Mouse (Mus musculus) ovary, adult 18-20 months (tissue): ENCODE data around the gene Smim6.

Source experiments
- DNase-seq: peaks from one replicate; pipeline ENCODE4 v3.0.0; 2022; ENCODE audit warnings: low spot score, mixed read lengths

The Smim6 gene

GRCm38 (mm10) chr11:115911632-115912376, at the start of gene Smim6:
Gene Smim6 (plus strand): TSS chr11:115912017.
- no peak for DNase-seq

DNA sequence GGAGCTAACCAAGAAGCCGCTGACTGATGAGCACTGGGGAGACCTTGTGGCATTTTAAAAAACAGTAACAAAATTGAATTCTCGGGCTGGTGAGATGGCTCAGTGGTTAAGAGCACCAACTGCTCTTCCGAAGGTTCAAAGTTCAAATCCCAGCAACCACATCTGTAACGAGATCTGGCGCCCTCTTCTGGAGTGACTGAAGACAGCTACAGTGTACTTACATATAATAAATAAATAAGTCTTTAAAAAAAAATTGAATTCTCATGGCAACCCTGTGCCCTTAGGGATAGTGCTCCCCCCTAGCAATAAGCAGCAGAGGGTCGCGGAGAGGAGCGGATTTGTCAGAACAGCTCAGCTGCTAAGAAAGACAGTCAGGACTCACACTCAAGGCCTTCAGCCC, 47.9 kb upstream of the Smim6 start:
- DNase-seq, result no peak

- DNase-seq, result no peak
Observed at GRCm38 (mm10) chr11:115869393-115869792, 42.4 kb upstream of the Smim6 start.

GRCm38 (mm10) chr11:115872437-115872836, 39.4 kb upstream of the Smim6 start:
- no peak for DNase-seq

DNA sequence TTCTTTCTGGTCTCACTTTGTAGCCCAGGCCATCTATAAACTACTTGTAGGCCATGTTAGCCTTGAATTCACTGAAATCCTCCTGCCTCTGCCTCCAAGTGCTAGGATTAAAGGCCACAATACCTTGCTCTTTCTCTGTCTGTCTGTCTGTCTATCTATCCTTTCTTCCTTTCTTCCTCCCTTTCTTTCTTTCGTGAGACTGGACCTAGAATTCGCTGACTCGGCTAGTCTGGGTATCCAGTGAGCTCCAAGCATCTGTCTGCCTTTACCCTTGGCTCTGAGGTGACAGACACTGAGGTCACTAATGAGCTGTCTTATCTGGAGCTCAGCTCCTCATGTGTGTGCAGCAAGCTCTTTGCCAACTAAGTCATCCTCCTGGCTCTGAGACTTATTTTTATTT, 35.9 kb upstream of the Smim6 start:
- DNase-seq, result no peak

GRCm38 (mm10) chr11:115876438-115876837, 35.4 kb upstream of the Smim6 start:
- DNase-seq, result no peak

- DNase-seq, result no peak
Observed at GRCm38 (mm10) chr11:115877174-115877755, 34.6 kb upstream of the Smim6 start.

DNA sequence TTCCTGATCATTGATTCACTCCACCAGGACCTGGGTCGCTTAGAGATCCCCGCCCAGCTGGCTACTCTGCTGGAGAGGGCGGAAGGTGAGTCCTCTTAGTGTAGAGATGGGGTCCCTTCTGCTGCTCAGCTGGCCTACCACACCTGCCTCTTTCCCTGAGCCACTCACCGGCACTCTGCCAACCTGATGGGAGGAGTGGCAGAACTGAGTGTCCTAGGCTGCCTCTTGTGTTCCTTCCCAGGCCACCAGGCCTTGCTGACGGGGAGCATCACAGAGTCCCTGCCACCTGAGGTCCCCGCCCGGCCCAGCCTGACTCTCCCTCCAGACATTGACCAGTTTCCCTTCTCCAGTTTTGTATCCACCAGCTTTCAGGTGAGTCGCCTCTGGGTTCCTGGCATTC, 33.7 kb upstream of the Smim6 start:
- no peak for DNase-seq

GRCm38 (mm10) chr11:115881002-115881401, 30.8 kb upstream of the Smim6 start:
- DNase-seq, result no peak

DNA sequence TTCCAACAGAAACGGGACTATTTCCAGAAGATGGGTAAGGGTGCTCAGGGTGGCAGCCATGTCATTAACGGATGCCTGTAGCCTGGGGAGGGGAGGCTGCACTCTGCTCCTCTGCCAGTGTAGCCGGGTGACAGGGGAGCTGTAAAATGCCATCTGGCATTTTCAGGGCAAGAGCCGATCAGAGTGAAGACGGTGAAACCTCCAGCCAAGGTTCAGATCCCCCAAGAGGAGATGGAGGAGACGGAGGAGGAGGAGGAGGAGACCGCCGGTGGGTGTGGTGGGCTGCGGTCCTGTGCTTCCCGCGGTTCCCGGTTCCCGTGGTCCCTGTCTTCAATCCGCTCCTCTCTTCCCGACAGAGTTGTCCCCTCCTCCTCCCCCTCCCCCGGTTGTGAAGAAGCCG, 28.6 kb upstream of the Smim6 start:
- no peak for DNase-seq

DNA sequence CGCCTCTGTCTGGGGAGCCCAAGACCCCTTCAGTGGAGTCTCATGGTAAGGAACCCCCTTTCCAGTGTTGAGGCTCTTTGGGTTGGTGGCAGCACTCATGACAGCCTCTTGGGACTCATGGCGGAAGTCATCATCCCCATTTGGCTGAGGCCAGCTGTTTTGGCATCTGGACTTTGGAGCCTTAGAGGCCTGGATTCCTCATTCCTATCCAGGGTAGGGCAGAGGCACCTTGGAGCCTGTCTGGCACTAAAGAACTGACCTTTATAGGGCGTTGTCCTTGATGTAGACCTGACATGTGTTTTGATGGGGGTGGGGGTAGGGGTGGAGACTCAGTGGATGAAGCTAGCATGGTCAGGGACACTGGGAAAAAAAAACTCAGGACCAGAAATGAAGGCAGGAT, 27.5 kb upstream of the Smim6 start:
- no peak for DNase-seq

- DNase-seq, result no peak
Observed at GRCm38 (mm10) chr11:115885281-115885680, 26.5 kb upstream of the Smim6 start.

DNA sequence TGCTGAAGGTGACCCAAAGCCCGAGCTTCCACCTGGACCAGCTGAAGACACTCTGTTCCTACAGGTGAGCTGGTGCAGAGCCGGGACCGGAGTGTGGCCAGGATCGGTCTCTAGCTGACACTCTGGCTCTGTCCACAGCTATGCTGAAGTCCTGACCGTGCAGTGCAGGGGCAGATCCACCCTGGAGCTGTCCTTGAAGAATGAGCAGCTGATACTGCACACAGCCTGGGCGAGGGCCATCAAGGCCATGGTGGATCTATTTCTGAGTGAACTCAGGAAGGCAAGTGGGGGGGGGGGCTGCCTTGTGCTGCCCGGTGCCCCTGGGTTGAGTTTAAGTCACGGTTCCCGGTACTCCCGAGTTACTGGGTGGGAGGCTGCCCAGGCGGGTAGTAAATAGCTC, 25.4 kb upstream of the Smim6 start:
- DNase-seq, result peak; percentile 77

DNA sequence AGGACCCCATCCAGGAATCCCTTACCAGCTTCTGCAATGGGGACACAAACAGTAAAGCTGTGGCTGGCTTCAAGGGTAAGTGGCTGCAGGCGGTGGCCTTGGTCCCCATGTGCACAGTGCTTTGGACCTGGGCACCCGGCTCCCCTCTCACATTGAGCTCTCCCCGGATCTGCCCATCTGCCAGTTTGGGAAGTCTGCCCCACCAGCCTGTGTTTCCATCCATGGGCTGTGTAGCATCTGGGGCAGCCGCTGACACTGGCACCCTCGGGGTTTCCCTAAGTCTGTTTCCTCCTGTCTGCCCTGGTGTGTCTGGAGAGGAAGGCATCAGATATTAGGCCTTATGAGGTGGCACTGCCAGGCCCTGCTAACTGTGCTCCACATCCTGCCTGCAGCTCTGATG, 23.8 kb upstream of the Smim6 start:
- DNase-seq, result no peak

DNA sequence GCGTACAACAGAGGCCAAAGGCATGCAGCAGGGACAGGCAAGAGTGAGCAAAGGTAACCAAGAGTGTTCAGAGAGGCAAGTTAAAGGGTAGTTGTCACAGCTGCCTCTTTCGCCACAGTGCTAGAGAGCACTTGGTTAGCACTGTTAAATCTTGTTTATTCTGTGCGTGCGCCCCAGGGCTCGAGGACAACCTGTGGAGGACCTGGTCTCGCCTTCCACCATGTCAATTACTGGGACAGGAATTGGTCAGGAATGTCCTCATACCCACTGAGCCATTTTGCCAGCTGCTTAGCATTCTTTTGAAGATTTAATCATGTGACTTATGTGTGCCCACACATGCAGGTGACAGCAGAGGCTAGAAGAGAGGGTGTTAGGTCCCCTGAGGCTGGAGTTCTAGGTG, 22.7 kb upstream of the Smim6 start:
- no peak for DNase-seq

DNA sequence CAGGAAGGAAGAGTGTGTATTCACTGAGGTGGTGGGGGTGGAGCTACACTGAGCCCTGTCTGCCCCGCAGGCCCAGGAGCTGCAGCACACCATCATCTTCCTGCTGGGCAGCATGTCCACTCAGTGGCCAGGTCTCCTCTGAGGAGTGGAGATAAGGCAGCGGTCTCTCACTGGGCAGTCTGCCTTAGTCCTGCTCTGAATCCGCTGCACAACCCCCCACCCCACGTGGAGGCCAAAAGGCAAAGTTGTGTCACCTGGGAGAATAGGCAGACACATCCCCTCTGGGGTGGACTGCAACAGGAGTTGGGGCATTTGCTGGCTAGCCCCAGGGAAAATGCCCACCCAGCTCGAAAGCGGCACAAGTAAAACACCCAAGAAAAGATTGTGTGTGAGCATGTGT, 19.6 kb upstream of the Smim6 start:
- no peak for DNase-seq

DNA sequence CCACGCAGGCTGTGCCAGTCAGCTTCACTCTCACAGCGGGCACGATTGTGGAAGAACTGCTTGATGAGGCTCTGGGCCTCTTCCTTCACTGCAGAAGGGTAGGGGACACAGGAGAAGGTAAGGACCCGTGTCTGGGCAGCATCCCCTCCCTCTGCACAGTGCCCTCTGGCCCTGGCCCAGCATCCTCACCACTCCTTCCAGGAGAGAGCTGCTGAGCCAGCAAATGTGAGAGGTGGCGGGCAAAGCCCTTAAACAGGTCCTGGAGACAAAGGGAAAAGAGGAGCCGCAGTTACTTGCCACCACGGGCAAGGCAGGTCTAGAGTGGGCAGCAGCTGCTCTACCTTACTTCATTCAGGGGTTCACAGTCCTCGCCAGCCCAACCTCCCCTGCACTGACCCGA, 18.7 kb upstream of the Smim6 start:
- DNase-seq, result no peak

DNA sequence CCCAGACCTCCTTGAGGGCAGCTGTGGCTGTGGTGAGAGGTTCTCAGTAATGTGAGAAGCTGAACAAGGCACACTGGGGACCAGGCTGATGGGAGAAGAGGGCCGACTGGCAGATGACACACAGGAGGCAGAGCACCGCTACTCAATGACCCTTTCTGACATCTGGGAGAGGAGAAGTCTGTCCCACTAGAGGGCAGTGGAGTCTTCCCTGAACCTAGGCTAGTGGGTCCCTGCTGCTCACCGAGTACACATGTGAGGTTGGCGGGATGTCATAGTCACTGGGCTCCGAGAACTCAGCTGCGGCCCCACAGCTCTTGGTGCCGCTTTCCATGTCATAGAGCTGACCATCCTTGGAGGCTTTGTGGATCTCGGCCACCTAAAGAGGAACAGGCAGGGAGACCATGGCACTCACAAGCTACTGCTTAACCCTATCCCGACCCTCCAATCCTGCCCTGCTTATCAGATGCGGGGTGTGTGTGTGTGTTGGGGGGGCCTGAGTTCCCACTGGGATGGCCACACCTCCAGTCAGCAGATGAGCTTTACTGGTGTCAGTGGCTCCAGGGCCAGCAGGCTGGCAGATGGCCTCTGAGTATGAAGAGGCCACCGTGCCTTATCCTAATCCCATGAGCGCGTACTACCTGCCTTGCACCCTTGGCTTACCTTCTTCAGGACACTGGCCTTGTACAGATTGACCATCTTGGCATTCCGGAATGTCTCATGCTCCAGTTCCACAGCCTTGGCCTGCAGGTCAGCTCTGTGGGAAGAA, 16.9 kb upstream of the Smim6 start:
- DNase-seq, result no peak

GRCm38 (mm10) chr11:115898446-115898845, 13.4 kb upstream of the Smim6 start:
- no peak for DNase-seq

GRCm38 (mm10) chr11:115898886-115899285, 12.9 kb upstream of the Smim6 start:
- no peak for DNase-seq

DNA sequence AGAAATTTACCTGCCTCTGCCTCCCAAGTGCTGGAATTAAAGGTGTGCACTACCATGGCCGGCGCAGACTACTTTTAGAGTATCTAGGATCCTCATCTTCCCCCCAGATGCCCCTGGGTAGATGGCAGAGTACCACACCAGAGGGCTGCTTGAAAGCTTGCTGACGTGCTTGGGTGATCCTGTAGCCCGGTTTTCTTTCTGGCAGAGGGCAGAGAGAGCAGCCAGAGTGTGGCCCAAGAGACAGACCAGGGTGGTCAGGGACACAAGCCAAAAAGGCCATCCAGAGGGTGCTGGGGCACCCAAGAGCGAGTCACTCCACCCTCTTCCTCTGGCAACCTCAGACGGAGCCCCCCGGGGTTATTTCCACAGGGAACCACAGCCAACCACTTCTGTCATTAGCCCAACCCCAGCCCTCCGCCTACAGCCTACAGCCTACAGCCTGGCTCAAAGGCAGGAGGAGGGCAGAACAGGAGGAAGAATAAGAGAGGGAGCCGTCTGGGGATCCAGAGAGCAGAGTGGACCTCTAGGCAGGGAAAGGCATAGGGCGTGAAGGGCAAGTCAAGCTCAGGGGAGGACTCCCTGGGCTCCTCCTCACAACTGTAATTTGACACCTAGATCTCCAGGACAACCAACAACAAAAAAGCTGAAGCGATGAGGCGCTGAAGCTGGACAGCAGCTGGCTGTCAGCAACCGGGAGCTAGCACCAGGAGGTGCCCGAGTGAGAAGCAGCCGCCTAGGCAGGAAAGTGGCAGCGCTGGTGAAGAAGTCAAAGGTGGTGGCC, 12.1 kb upstream of the Smim6 start, which contains the start of gene Smim5:
Gene Smim5, plus strand, starts transcription at position 481 of the 781 bp plus-strand sequence.
- DNase-seq, result peak; percentile 71
